Mouse (Mus musculus): Measurements from ENCODE around the gene Btbd17. TPM values are rescaled to one million over a fixed set of nuclear protein-coding genes. Genes with fewer than 3 reads are reported as not detected.
A peak's percentile ranks its signal among the peaks of the same experiment; 100 is the strongest.

The Btbd17 gene
- polyA plus RNA-seq, 2 experiments, result 1.4 to 2.7 TPM

DNA sequence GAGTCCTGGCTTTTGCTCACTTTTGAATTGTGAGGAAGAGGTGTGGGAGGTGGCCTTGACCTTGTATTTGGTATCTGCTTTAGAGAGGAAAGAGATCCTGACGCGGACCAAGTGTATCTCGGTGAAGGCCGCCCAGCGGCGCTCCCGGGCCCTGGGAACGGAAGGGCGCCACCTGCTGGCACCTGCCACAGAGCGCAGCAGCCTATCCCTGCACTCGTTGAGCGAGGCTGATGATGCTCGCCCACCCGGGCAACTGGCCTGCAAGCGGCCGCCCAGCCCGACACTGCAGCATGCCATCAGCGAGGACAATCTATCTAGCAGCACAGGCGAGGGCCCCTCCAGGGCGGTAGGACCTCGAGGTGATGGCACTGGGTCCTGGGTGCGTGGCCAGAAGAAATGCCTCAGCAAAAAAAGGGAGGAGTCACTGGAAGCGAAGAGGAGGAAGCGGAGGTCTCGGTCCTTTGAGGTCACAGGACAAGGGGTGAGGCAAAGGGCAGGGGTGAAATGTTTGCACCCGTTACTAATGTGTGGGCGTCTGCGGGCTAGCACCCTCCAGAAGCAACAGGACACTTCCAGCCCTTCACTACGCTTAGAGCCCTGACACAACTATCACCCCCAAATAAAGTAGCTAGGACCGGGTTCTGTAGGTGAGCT lies 6.6 kb downstream of the Btbd17 start:
- H3K9ac ChIP-seq (ENCODE audit: low read depth, low read length, severe bottlenecking), result no peak overlapping the region
- no peak for TF ChIP-seq POLR2A (IDR thresholded peaks at IDR 0.05; ENCODE audit: borderline replicate concordance, extremely low read depth, insufficient read depth, insufficient read length)
- DNase-seq (ENCODE audit: low spot score) (peak; percentile 71), ATAC-seq (ENCODE audit: low FRiP score, low read depth) (peak; percentile 67; the same call in 1 of the 2 replicates)
- H3K36me3 ChIP-seq (ENCODE audit: control insufficient read depth, insufficient read depth, low read length), result no peaks in the 10 kb centered on the region
- H3K4me2 ChIP-seq (replicated peaks; ENCODE audit: low read depth, low read length, severe bottlenecking), result peak overlapping the region; percentile 24
- H3K27ac ChIP-seq (replicated peaks; ENCODE audit: low read depth, low read length), result no peak overlapping the region
- H3K9me3 ChIP-seq (ENCODE audit: control insufficient read depth, low read length), result no peaks in the 10 kb centered on the region
- peaks cover 4% of the 10 kb centered on the region; the same call in 1 of the 2 replicates for H3K4me1 ChIP-seq (ENCODE audit: control insufficient read depth, insufficient read depth, low read length)
- 0 out of 2 replicates have a peak overlapping the region, but pooled peaks have one; percentile 12 for H3K4me3 ChIP-seq (replicated peaks; ENCODE audit: low read length)
- WGBS, result 10% methylated on average over 30 of the region's 30 CpGs
- peaks cover 94% of the 10 kb centered on the region for H3K27me3 ChIP-seq (ENCODE audit: control insufficient read depth, insufficient read depth, low read length)

- Histone ChIP-seq H3K4me2 (replicated peaks; ENCODE audit: low read depth, low read length, severe bottlenecking) (no peak overlapping the region), H3K4me1 (ENCODE audit: control insufficient read depth, insufficient read depth, low read length) (peaks cover 4% of the 10 kb centered on the region; the same call in 1 of the 2 replicates), H3K27me3 (ENCODE audit: control insufficient read depth, insufficient read depth, low read length) (peaks cover 79% of the 10 kb centered on the region), H3K4me3 (replicated peaks; ENCODE audit: low read length) (no peak overlapping the region), H3K27ac (replicated peaks; ENCODE audit: low read depth, low read length) (no peak overlapping the region), H3K9ac (ENCODE audit: low read depth, low read length, severe bottlenecking) (no peak overlapping the region), H3K9me3 (ENCODE audit: control insufficient read depth, low read length) (no peaks in the 10 kb centered on the region), H3K36me3 (ENCODE audit: control insufficient read depth, insufficient read depth, low read length) (no peaks in the 10 kb centered on the region)
- ATAC-seq (ENCODE audit: low FRiP score, low read depth), result no peak
- no peak for TF ChIP-seq POLR2A (IDR thresholded peaks at IDR 0.05; ENCODE audit: borderline replicate concordance, extremely low read depth, insufficient read depth, insufficient read length)
- DNase-seq (ENCODE audit: low spot score), result no peak
- 81% methylated on average over 3 of the region's 3 CpGs for WGBS
These were observed 8.1 kb downstream of the Btbd17 start for GRCm38 (mm10) chr11:114787611-114788010.

- Histone ChIP-seq H3K27ac (replicated peaks; ENCODE audit: low read depth, low read length) (no peak overlapping the region), H3K27me3 (ENCODE audit: control insufficient read depth, insufficient read depth, low read length) (peaks cover 66% of the 10 kb centered on the region), H3K4me2 (replicated peaks; ENCODE audit: low read depth, low read length, severe bottlenecking) (peak overlapping the region; percentile 46), H3K4me1 (ENCODE audit: control insufficient read depth, insufficient read depth, low read length) (peaks cover 1% of the 10 kb centered on the region; the same call in 1 of the 2 replicates), H3K9ac (ENCODE audit: low read depth, low read length, severe bottlenecking) (peak overlapping the region; percentile 32; the same call in 1 of the 2 replicates), H3K4me3 (replicated peaks; ENCODE audit: low read length) (peak overlapping the region; percentile 25), H3K36me3 (ENCODE audit: control insufficient read depth, insufficient read depth, low read length) (no peaks in the 10 kb centered on the region), H3K9me3 (ENCODE audit: control insufficient read depth, low read length) (no peaks in the 10 kb centered on the region)
- WGBS, result 3% methylated on average over 31 of the region's 43 CpGs
- ATAC-seq (ENCODE audit: low FRiP score, low read depth), result peak; percentile 20; the same call in 1 of the 2 replicates
- TF ChIP-seq POLR2A (IDR thresholded peaks at IDR 0.05; ENCODE audit: borderline replicate concordance, extremely low read depth, insufficient read depth, insufficient read length), result no peak
- no peak for DNase-seq (ENCODE audit: low spot score)
These were observed 9.4 kb downstream of the Btbd17 start for GRCm38 (mm10) chr11:114786326-114786725.

DNA sequence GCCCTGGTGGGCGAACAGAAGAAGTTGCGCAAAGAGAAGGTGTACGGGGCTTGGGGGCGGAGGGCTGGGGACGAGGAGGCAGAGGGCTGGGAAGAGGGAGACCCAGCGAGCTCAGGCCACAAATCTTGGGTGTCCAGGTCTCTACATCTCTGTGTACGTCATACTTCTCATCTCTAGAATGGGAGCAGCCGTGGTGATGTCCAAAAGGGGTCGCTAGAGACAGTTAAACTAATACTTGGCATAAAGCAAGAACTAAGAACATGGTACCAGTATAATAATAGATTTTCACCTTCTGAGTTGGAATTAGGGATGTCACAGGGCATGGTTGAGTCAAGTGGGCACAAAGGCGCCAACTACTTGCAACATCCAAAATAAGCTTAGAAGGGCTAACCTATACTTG lies 9.9 kb downstream of the Btbd17 start:
- no peak for TF ChIP-seq POLR2A (IDR thresholded peaks at IDR 0.05; ENCODE audit: borderline replicate concordance, extremely low read depth, insufficient read depth, insufficient read length)
- H3K4me2 ChIP-seq (replicated peaks; ENCODE audit: low read depth, low read length, severe bottlenecking), result peak overlapping the region; percentile 46
- no peak overlapping the region for H3K27ac ChIP-seq (replicated peaks; ENCODE audit: low read depth, low read length)
- peak overlapping the region; percentile 25 for H3K4me3 ChIP-seq (replicated peaks; ENCODE audit: low read length)
- no peaks in the 10 kb centered on the region for H3K9me3 ChIP-seq (ENCODE audit: control insufficient read depth, low read length)
- H3K9ac ChIP-seq (ENCODE audit: low read depth, low read length, severe bottlenecking), result 0 out of 2 replicates have a peak overlapping the region, but pooled peaks have one; percentile 32
- 47% methylated on average over 10 of the region's 10 CpGs for WGBS
- peaks cover 65% of the 10 kb centered on the region for H3K27me3 ChIP-seq (ENCODE audit: control insufficient read depth, insufficient read depth, low read length)
- no peaks in the 10 kb centered on the region for H3K36me3 ChIP-seq (ENCODE audit: control insufficient read depth, insufficient read depth, low read length)
- H3K4me1 ChIP-seq (ENCODE audit: control insufficient read depth, insufficient read depth, low read length), result no peaks in the 10 kb centered on the region
- ATAC-seq (ENCODE audit: low FRiP score, low read depth) (no peak), DNase-seq (ENCODE audit: low spot score) (no peak)

DNA sequence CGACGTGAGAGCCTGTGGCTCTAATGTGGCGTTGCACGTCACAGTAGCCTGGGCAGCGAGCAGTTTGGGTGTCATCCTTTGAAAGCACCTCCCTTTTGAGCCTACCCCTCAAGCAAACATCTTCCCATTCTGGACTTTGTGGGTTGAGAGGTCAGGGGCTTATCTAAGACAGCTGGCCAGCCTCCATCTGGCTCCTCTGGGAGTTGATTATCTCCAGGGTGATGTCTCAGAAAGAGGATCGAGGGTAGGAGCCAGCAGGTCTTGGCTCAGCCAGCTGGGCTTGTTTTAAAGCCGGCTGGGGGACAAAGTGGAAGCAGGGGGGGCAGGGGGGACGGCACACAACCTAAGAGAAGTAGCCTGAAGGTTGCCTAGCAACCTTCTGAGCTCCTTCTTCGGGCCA lies 15.7 kb downstream of the Btbd17 start:
- no peak for ATAC-seq (ENCODE audit: low FRiP score, low read depth)
- no peak for TF ChIP-seq POLR2A (IDR thresholded peaks at IDR 0.05; ENCODE audit: borderline replicate concordance, extremely low read depth, insufficient read depth, insufficient read length)
- no peaks in the 10 kb centered on the region for H3K36me3 ChIP-seq (ENCODE audit: control insufficient read depth, insufficient read depth, low read length)
- no peaks in the 10 kb centered on the region for H3K4me1 ChIP-seq (ENCODE audit: control insufficient read depth, insufficient read depth, low read length)
- H3K4me3 ChIP-seq (replicated peaks; ENCODE audit: low read length), result no peak overlapping the region
- H3K4me2 ChIP-seq (replicated peaks; ENCODE audit: low read depth, low read length, severe bottlenecking), result no peak overlapping the region
- peaks cover 9% of the 10 kb centered on the region for H3K27me3 ChIP-seq (ENCODE audit: control insufficient read depth, insufficient read depth, low read length)
- WGBS, result 50% methylated on average over 9 of the region's 9 CpGs
- no peak overlapping the region for H3K9ac ChIP-seq (ENCODE audit: low read depth, low read length, severe bottlenecking)
- no peaks in the 10 kb centered on the region for H3K9me3 ChIP-seq (ENCODE audit: control insufficient read depth, low read length)
- DNase-seq (ENCODE audit: low spot score), result no peak
- H3K27ac ChIP-seq (replicated peaks; ENCODE audit: low read depth, low read length), result no peak overlapping the region

Data from limb, embryonic 14.5 days (tissue).